Mouse (Mus musculus): ENCODE measurements around the gene Tnnc1. TPM values are rescaled to one million over a fixed set of nuclear protein-coding genes. Genes with fewer than 3 reads are reported as not detected.

The Tnnc1 gene
- polyA plus RNA-seq, 1 experiment from 2014 or later, result 19.5 TPM

DNA sequence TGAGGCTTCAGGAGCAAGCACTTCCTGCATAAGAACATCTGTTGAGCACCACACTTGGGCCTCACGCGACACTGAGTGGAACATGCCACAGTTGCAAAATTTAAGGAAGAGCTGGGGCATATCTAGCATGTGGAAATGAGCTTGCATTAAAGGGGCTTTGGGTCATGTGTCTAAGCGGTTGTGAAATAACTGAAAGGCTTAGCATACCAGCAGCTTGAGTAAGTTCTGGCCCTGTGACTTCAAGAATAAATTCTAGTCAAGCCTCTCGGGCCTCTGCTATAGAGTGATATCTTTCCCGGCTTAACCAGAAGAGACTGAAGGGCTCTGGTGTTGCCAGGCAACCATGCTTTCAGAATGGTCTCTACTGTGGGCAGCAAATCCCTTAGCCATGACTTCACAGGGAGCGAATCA, 19.3 kb upstream of the Tnnc1 start:
- Histone ChIP-seq H3K4me3 (replicated peaks) (no peak overlapping the region), H3K27ac (no peak overlapping the region), H3K36me3 (peaks cover 100% of the 10 kb centered on the region), H3K27me3 (no peaks in the 10 kb centered on the region), H3K4me1 (peaks cover 4% of the 10 kb centered on the region; the same call in 1 of the 2 replicates), H3K9ac (no peak overlapping the region), H3K4me2 (no peak overlapping the region), H3K9me3 (replicated peaks) (no peaks in the 10 kb centered on the region)
- no peak for ATAC-seq (replicated peaks; ENCODE audit: low FRiP score)
- 80% methylated on average over 6 of the region's 6 CpGs for WGBS

DNA sequence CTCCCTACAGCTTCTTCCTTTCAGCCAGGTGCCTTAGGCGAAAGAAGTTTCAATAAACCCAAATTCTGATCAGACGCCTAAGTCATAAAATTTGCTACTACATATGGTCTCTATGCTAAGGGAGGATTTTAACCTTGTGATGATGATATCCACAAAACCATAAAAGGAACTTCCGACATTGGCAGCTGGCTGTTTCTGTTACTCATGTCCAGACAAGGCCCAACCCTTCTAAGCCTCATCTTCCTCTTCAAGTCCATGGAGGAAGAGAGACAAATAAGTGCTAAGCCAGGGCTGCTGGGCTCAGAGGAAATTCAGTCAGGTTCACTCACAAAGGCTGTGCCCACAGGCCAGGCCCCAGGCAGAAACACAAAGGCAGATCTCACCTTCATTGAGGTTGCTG, 18.8 kb upstream of the Tnnc1 start:
- no peak for ATAC-seq (replicated peaks; ENCODE audit: low FRiP score)
- peaks cover 4% of the 10 kb centered on the region; the same call in 1 of the 2 replicates for H3K4me1 ChIP-seq
- H3K27ac ChIP-seq, result no peak overlapping the region
- no peak overlapping the region for H3K4me2 ChIP-seq
- no peaks in the 10 kb centered on the region for H3K9me3 ChIP-seq (replicated peaks)
- H3K36me3 ChIP-seq, result peaks cover 100% of the 10 kb centered on the region
- no peaks in the 10 kb centered on the region for H3K27me3 ChIP-seq
- H3K9ac ChIP-seq, result no peak overlapping the region
- WGBS, result 96% methylated on average over 3 of the region's 3 CpGs
- H3K4me3 ChIP-seq (replicated peaks), result no peak overlapping the region

DNA sequence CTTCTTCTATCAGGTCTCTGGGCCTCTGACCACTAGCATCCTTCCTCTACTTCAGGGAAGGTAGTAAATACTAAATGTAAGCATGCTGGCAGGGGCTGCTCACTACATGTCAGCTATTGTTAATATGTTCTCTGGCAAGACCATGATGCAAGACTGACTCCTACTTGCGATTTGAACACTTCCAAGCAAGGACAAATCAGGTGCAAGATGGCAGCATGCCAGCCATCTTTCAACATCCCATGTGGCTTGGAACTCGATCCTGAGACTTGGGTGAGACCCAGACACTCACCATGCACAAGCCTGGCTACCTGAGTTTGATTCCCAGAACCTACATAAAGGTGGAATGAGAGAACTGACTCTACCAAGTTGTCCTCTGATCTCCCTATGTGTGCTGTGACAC, 16.2 kb upstream of the Tnnc1 start:
- Histone ChIP-seq H3K4me1 (peaks cover 6% of the 10 kb centered on the region; the same call in 1 of the 2 replicates), H3K27ac (no peak overlapping the region), H3K36me3 (peaks cover 97% of the 10 kb centered on the region), H3K9me3 (replicated peaks) (no peaks in the 10 kb centered on the region), H3K27me3 (no peaks in the 10 kb centered on the region), H3K4me2 (no peak overlapping the region), H3K4me3 (replicated peaks) (no peak overlapping the region), H3K9ac (no peak overlapping the region)
- WGBS, result 80% methylated on average over 2 of the region's 2 CpGs
- no peak for ATAC-seq (replicated peaks; ENCODE audit: low FRiP score)

DNA sequence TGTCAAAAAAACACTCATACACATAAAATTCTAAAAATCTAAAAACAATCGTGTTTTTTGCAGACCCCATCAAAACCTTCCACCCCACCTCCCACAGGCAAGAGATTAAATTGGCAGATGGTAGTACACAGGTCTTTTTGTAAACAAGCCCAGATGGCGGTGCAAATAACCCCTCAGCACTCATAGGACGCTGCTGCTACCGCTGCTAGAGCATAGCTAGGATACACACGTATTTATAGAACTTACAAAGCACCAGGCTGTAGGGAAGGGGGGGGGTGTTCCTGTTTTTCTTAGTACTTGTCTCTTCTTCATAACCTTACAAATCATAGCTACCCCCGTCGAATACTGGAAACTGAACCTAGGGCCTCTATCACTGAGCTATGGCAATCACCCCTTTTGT, 14.3 kb upstream of the Tnnc1 start:
- H3K4me1 ChIP-seq, result peaks cover 10% of the 10 kb centered on the region
- no peaks in the 10 kb centered on the region for H3K9me3 ChIP-seq (replicated peaks)
- no peak overlapping the region for H3K4me2 ChIP-seq
- 85% methylated on average over 7 of the region's 7 CpGs for WGBS
- no peak overlapping the region for H3K9ac ChIP-seq
- H3K36me3 ChIP-seq, result peaks cover 96% of the 10 kb centered on the region
- H3K4me3 ChIP-seq (replicated peaks), result no peak overlapping the region
- no peak overlapping the region for H3K27ac ChIP-seq
- ATAC-seq (replicated peaks; ENCODE audit: low FRiP score), result no peak
- no peaks in the 10 kb centered on the region for H3K27me3 ChIP-seq

DNA sequence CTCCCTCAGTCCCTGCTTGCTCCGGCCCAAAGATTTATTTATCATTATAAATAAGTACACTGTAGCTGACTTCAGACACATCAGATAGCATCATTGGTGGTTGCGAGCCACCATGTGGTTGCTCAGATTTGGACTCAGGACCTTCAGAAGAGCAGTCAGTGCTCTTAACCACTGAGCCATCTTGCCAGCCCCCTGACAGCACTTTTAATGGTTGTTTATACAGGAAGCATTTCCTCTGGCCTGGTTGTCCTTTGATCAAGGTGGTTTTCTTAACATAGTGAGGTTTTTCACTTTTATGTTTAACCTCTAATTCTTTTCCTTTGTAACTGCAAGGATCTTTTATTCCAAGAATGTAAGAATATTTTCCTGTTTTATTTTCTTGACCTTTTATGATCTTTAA, 13.7 kb upstream of the Tnnc1 start:
- Histone ChIP-seq H3K36me3 (peaks cover 96% of the 10 kb centered on the region), H3K27ac (no peak overlapping the region), H3K4me2 (no peak overlapping the region), H3K4me3 (replicated peaks) (no peak overlapping the region), H3K9ac (no peak overlapping the region), H3K4me1 (peaks cover 10% of the 10 kb centered on the region), H3K9me3 (replicated peaks) (no peaks in the 10 kb centered on the region), H3K27me3 (no peaks in the 10 kb centered on the region)
- ATAC-seq (replicated peaks; ENCODE audit: low FRiP score), result no peak
- WGBS, result 81% methylated on average over 2 of the region's 2 CpGs

DNA sequence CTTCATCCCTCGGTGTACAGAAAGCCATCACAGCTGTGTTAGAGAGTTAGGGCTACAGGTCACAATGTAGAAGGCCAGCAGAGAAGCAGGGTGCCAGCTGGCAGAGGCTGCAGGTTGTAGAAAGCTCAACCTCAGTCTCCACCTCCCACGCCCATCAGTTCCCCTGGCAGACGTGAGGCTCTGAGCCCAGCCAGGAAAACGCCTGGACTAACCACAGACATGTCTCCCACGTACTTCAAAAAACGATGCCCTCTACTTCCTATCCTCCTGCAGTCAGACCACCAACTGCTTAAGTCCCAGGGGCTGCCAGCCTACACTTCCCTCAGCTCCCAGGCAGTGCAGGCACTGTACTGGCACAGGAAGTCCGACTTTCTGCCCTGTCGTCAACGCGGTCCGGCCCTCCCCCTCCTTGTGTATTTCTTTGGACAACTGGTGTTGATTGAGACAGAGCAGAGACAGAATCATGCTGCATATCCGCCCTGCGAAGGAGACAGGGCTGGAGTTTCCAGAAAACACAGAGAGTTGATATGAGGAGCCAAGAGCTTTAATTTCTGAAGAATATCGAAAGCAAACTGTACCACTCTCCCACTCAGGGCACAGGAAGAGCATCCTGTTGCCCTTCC, 13.1 kb upstream of the Tnnc1 start:
- Histone ChIP-seq H3K36me3 (peaks cover 96% of the 10 kb centered on the region), H3K9ac (no peak overlapping the region), H3K27me3 (no peaks in the 10 kb centered on the region), H3K4me3 (replicated peaks) (no peak overlapping the region), H3K27ac (no peak overlapping the region; the same call in 1 of the 2 replicates), H3K4me1 (peaks cover 10% of the 10 kb centered on the region), H3K4me2 (no peak overlapping the region), H3K9me3 (replicated peaks) (no peaks in the 10 kb centered on the region)
- WGBS, result 59% methylated on average over 14 of the region's 14 CpGs
- ATAC-seq (replicated peaks; ENCODE audit: low FRiP score), result no peak

DNA sequence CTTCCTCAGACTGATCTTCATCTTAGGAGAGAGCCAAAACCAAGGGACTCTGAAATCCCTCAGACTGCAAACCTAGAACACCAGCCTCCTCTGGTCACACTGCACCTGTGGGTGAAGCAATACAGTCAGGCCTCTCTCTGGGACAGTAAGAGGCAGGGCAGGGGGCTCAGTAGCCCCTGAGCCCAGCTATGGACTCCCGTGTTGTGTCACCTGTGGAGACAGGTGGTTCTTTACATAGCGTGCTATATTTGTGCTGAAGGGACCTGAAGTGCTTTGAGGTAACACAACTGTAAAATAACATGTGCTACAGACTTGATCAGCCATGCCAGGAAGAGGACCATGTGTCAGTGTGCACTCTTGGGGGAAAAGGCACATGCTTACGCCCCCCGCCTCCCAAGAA, 12.6 kb upstream of the Tnnc1 start:
- 96% methylated on average over 4 of the region's 4 CpGs for WGBS
- no peak for ATAC-seq (replicated peaks; ENCODE audit: low FRiP score)
- Histone ChIP-seq H3K9ac (no peak overlapping the region), H3K27ac (no peak overlapping the region), H3K27me3 (no peaks in the 10 kb centered on the region), H3K4me3 (replicated peaks) (no peak overlapping the region), H3K4me2 (no peak overlapping the region), H3K4me1 (peaks cover 10% of the 10 kb centered on the region), H3K36me3 (peaks cover 96% of the 10 kb centered on the region), H3K9me3 (replicated peaks) (no peaks in the 10 kb centered on the region)

DNA sequence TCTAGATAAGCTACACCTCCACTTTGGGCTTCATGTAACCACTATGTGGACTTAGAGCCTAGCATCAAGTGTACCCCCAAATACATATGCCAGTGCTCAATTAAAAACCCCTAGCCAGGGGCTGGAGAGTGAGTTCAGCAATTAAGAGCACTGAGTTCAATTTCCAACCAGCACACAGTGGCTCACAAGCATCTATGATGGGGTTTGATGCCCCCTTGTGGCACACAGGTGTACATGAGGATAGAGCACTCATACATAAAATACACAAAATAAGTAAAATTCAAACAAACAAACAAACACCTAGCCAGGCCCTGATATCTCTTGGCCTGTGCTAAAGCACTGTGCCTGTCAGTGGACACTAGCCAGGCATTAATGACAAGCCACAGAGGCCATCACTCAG, 12.1 kb upstream of the Tnnc1 start:
- no peak for ATAC-seq (replicated peaks; ENCODE audit: low FRiP score)
- no peaks in the 10 kb centered on the region for H3K9me3 ChIP-seq (replicated peaks)
- no peak overlapping the region for H3K4me3 ChIP-seq (replicated peaks)
- peaks cover 96% of the 10 kb centered on the region for H3K36me3 ChIP-seq
- no peaks in the 10 kb centered on the region for H3K27me3 ChIP-seq
- H3K4me1 ChIP-seq, result peaks cover 10% of the 10 kb centered on the region
- no peak overlapping the region for H3K27ac ChIP-seq
- no peak overlapping the region for H3K9ac ChIP-seq
- H3K4me2 ChIP-seq, result no peak overlapping the region

DNA sequence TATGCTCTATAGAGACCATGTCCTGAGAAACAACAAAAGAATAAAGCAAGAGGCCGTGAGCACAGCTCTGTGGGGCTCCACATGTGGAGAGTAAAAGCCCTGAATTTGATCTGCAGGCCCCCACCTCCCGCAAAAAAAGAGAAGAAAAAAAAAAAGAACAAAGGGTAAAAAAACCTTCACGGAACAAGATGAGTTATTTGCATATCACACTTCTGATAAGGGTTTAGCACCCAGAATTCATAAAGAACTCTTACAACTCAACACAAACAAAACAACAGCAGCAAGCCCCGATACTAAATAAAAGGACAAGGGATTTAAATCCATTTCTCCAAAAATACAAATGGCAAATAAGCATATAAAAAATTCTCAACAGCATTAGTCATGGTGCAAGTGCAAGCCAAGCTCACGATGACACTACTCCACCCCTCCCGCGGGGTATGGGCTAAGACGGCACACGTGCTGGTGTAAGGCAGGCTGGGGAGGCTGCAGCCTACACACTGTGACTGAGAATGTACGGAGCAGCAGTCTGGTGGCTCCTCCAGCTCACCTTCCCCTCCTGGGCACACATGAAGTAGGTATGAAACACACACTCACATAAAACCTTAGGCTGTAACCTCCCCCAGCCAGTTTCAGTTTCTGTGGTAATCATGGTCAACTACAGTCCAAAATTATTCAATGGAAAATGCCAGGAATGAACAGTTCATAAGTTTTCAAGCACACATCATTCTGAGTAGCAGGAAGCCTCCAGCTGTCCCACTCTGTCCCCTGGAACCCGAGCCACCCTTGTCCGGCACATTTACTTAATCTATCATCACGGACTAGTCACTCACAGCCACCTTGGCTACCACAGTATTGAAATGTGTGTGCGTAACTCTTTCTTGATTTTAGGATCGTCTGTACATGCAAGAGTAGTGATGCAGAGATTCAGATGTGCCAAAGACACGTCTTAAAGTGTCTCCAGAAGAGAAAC, 10.3 kb upstream of the Tnnc1 start:
- WGBS, result 67% methylated on average over 16 of the region's 16 CpGs

DNA sequence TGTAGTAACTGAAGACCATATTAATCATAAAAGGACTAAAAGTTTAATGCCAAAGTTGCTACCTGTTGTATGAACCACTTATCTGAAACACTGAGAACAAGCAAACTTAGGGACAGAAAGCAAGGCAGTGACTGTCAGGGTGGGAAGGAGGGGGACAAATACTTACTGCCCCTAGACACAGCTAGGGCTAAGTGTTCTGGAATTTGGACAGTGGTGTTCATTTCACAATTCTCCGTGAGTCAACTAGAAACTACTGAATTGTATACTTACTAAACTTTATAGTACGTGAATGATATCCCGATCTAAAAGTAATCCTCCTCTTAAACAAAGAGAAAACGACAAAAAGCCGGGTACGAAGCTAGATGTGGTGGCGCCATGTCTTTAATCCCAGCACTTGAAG, 8.5 kb upstream of the Tnnc1 start:
- Histone ChIP-seq H3K36me3 (peaks cover 95% of the 10 kb centered on the region), H3K27me3 (no peaks in the 10 kb centered on the region), H3K4me3 (replicated peaks) (no peak overlapping the region), H3K27ac (no peak overlapping the region), H3K9me3 (replicated peaks) (no peaks in the 10 kb centered on the region), H3K4me2 (no peak overlapping the region), H3K9ac (no peak overlapping the region), H3K4me1 (peaks cover 19% of the 10 kb centered on the region)
- ATAC-seq (replicated peaks; ENCODE audit: low FRiP score), result no peak
- WGBS, result 94% methylated on average over 7 of the region's 7 CpGs

More for the DNA sequence above, 10.3 kb upstream of the Tnnc1 start:
- H3K9ac ChIP-seq, result no peak overlapping the region
- H3K4me2 ChIP-seq, result no peak overlapping the region
- H3K4me1 ChIP-seq, result peaks cover 10% of the 10 kb centered on the region
- H3K9me3 ChIP-seq (replicated peaks), result no peaks in the 10 kb centered on the region
- no peak overlapping the region for H3K4me3 ChIP-seq (replicated peaks)
- H3K36me3 ChIP-seq, result peaks cover 96% of the 10 kb centered on the region
- ATAC-seq (replicated peaks; ENCODE audit: low FRiP score), result no peak
- no peak overlapping the region for H3K27ac ChIP-seq
- H3K27me3 ChIP-seq, result no peaks in the 10 kb centered on the region

DNA sequence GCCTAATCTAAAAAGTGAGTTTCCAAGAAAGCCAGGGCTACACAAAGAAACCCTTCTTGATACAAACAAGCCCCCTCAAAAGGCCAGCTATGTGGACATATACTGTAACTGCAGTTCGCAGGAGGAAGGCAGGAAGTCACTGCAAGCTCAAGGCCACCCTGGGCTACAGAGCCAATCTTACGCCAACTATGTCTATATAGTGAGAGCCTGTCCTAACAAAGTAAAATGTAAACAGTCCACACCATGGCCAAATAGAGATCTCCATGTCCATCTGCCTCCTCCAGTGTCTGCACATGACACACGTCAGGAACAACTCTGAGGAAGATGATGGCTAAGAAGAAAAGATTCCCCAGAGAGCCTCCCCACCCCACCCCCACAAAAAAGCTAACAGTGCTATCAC, 8.1 kb upstream of the Tnnc1 start:
- ATAC-seq (replicated peaks; ENCODE audit: low FRiP score), result no peak
- Histone ChIP-seq H3K9ac (no peak overlapping the region), H3K9me3 (replicated peaks) (no peaks in the 10 kb centered on the region), H3K4me3 (replicated peaks) (no peak overlapping the region), H3K27ac (no peak overlapping the region), H3K36me3 (peaks cover 92% of the 10 kb centered on the region), H3K4me2 (no peak overlapping the region), H3K4me1 (peaks cover 22% of the 10 kb centered on the region), H3K27me3 (no peaks in the 10 kb centered on the region)
- 88% methylated on average over 3 of the region's 3 CpGs for WGBS

DNA sequence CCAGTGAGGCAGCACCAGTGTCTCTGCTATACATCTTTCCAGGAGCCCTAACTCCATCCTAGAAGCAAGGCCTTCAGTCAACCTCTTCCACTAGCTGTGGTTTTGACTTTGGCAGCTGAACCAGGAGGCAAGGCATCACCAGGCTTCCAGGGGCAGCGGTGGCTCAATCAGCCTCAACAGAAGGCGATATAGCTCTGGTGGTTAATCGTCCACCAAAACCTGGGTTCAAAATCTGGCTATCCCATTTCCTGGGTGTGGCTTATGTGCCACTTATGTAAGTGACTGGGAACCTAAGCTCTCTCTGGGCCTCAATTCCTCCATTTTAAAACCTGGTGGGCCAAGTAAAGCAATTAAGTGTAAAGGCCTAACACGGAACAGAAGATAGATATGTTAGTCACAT, 3.3 kb upstream of the Tnnc1 start:
- peaks cover 47% of the 10 kb centered on the region for H3K36me3 ChIP-seq
- ATAC-seq (replicated peaks; ENCODE audit: low FRiP score), result no peak
- 47% methylated on average over 4 of the region's 4 CpGs for WGBS
- H3K4me1 ChIP-seq, result peaks cover 26% of the 10 kb centered on the region
- H3K4me2 ChIP-seq, result peak overlapping the region; percentile 89
- peak overlapping the region; percentile 83 for H3K4me3 ChIP-seq (replicated peaks)
- peak overlapping the region; percentile 92 for H3K27ac ChIP-seq
- peak overlapping the region; percentile 94 for H3K9ac ChIP-seq
- H3K27me3 ChIP-seq, result no peaks in the 10 kb centered on the region
- no peaks in the 10 kb centered on the region for H3K9me3 ChIP-seq (replicated peaks)

Measured in kidney, embryonic 15.5 days (tissue).